Mouse (Mus musculus) liver, embryonic 16.5 days (tissue): ENCODE results near the gene Ubqln2. TPM values are rescaled to one million over a fixed set of nuclear protein-coding genes. Genes with fewer than 3 reads are reported as not detected.

Source experiments
- ATAC-seq: fragments of 200-750 bp; cut with Nextera tagmentation; 2 replicates; pipeline ENCODE4 v1.8.0; 2017; ENCODE audit warnings: low read depth, mild to moderate bottlenecking, moderate number of reproducible peaks, moderate library complexity
- H3K27ac ChIP-seq: fragments of 300-500 bp; sonication (generic); 2 replicates; pipeline ENCODE4 v1.5.1; 2014; ENCODE audit warnings: mild to moderate bottlenecking, low read length
- H3K27me3 ChIP-seq: fragments of 300-500 bp; sonication (generic); 2 replicates; pipeline ENCODE4 v1.6.1; 2014; ENCODE audit warnings: low read depth, low read length, mixed read lengths; ENCODE audit not compliant: control insufficient read depth, insufficient read depth
- H3K36me3 ChIP-seq: fragments of 300-500 bp; sonication (generic); 2 replicates; pipeline ENCODE4 v1.6.1; 2014; ENCODE audit warnings: mild to moderate bottlenecking; ENCODE audit not compliant: control insufficient read depth, insufficient read depth
- H3K4me1 ChIP-seq: fragments of 300-500 bp; sonication (generic); 2 replicates; pipeline ENCODE4 v1.6.1; 2014; ENCODE audit warnings: low read depth, low read length, mixed read lengths; ENCODE audit not compliant: control insufficient read depth
- H3K4me2 ChIP-seq: fragments of 300-500 bp; sonication (generic); 2 replicates; pipeline ENCODE4 v1.6.1; 2014; ENCODE audit warnings: low read depth, low read length, mixed read lengths
- H3K4me3 ChIP-seq: fragments of 300-500 bp; sonication (generic); 2 replicates; pipeline ENCODE4 v1.5.1; 2014; ENCODE audit warnings: low read depth, mild to moderate bottlenecking, low read length
- H3K9ac ChIP-seq: fragments of 300-500 bp; sonication (generic); 2 replicates; pipeline ENCODE4 v1.6.1; 2014; ENCODE audit warnings: low read depth, low read length
- H3K9me3 ChIP-seq: fragments of 300-500 bp; sonication (generic); replicated peaks from 2 replicates; pipeline ENCODE4 v1.6.1; 2016; ENCODE audit warnings: low read length; ENCODE audit not compliant: control insufficient read depth
- WGBS: fragments of 180-500 bp; shearing (Covaris S2); extraction: QIAGEN DNeasy Blood & Tissue Kit; methylation state at CpG from one replicate; pipeline ENCODE4 v1.1.7; 2014; ENCODE audit not compliant: insufficient replicate concordance; 5-methylcytosine and 5-hydroxymethylcytosine counted together
- polyA plus RNA-seq: library from polyadenylated mRNA; unstranded; fragments of >200 nt; fragmentation: Nextera tagmentation; extraction: Ambion mirVana; gene quantifications from 2 replicates; pipeline ENCODE4 v1.2.1, GENCODE M21; 2015

Ubqln2 gene
- 3.2 and 4.0 TPM in 2 replicates for polyA plus RNA-seq

- H3K4me3 ChIP-seq: peak within 1 kb of the TSS; percentile 71
- peak within 1 kb of the TSS; percentile 74 for H3K9ac ChIP-seq
- H3K4me1 ChIP-seq: no peaks in the 10 kb centered on the region; the same call in 1 of the 2 replicates
- ATAC-seq: peak; percentile 95
- H3K36me3 ChIP-seq: no peaks in the 10 kb centered on the region
- H3K27ac ChIP-seq: peak within 1 kb of the TSS; percentile 72
- H3K4me2 ChIP-seq: peak within 1 kb of the TSS; percentile 84
- no peaks in the 10 kb centered on the region for H3K9me3 ChIP-seq
- no peaks in the 10 kb centered on the region for H3K27me3 ChIP-seq
- 22% methylated on average over 42 of the region's 76 CpGs for WGBS
Measured at GRCm38 (mm10) chrX:153497688-153498516, at the start of gene Ubqln2. Gene Ubqln2 (plus strand): TSS chrX:153498227.

- no peak for ATAC-seq
- no peak overlapping the region for H3K9ac ChIP-seq
- WGBS: 40% methylated on average over 5 of the region's 5 CpGs
- H3K27me3 ChIP-seq: no peaks in the 10 kb centered on the region
- no peaks in the 10 kb centered on the region for H3K36me3 ChIP-seq
- no peak overlapping the region for H3K4me2 ChIP-seq
- no peak overlapping the region for H3K4me3 ChIP-seq
- no peak overlapping the region for H3K27ac ChIP-seq
- H3K9me3 ChIP-seq: no peaks in the 10 kb centered on the region
- no peaks in the 10 kb centered on the region for H3K4me1 ChIP-seq
Measured at GRCm38 (mm10) chrX:153451946-153452345, 46.1 kb upstream of the Ubqln2 start.

GRCm38 (mm10) chrX:153476760-153477248, 21.2 kb upstream of the Ubqln2 start:
- no peak overlapping the region for H3K9ac ChIP-seq
- 58% methylated on average over 8 of the region's 8 CpGs for WGBS
- H3K36me3 ChIP-seq: no peaks in the 10 kb centered on the region
- H3K4me1 ChIP-seq: no peaks in the 10 kb centered on the region
- no peak for ATAC-seq
- H3K27ac ChIP-seq: no peak overlapping the region
- H3K4me2 ChIP-seq: no peak overlapping the region
- no peaks in the 10 kb centered on the region for H3K9me3 ChIP-seq
- H3K27me3 ChIP-seq: no peaks in the 10 kb centered on the region
- no peak overlapping the region for H3K4me3 ChIP-seq

- ATAC-seq: no peak
- Histone ChIP-seq H3K27me3 (no peaks in the 10 kb centered on the region), H3K4me2 (no peak overlapping the region), H3K36me3 (no peaks in the 10 kb centered on the region), H3K9ac (no peak overlapping the region), H3K27ac (no peak overlapping the region), H3K4me3 (no peak overlapping the region), H3K9me3 (no peaks in the 10 kb centered on the region), H3K4me1 (no peaks in the 10 kb centered on the region)
- 33% methylated on average over 3 of the region's 3 CpGs for WGBS
Measured at GRCm38 (mm10) chrX:153492326-153492725, 5.7 kb upstream of the Ubqln2 start.

GRCm38 (mm10) chrX:153498665-153499293, 752 bp downstream of the Ubqln2 start:
- Histone ChIP-seq H3K4me3 (peak overlapping the region; percentile 71), H3K27me3 (no peaks in the 10 kb centered on the region), H3K4me2 (peak overlapping the region; percentile 84), H3K27ac (no peak overlapping the region), H3K9ac (peak overlapping the region; percentile 74), H3K36me3 (no peaks in the 10 kb centered on the region), H3K9me3 (no peaks in the 10 kb centered on the region), H3K4me1 (no peaks in the 10 kb centered on the region; the same call in 1 of the 2 replicates)
- WGBS: 24% methylated on average over 30 of the region's 30 CpGs
- no peak for ATAC-seq

- Histone ChIP-seq H3K4me2 (peak overlapping the region; percentile 84), H3K27me3 (no peaks in the 10 kb centered on the region), H3K9ac (no peak overlapping the region), H3K4me3 (peak overlapping the region; percentile 71), H3K9me3 (no peaks in the 10 kb centered on the region), H3K27ac (no peak overlapping the region), H3K36me3 (no peaks in the 10 kb centered on the region), H3K4me1 (no peaks in the 10 kb centered on the region; the same call in 1 of the 2 replicates)
- no peak for ATAC-seq
- WGBS: 43% methylated on average over 32 of the region's 32 CpGs
Measured at GRCm38 (mm10) chrX:153499294-153500046, 1.4 kb downstream of the Ubqln2 start.

- ATAC-seq: no peak
- H3K9ac ChIP-seq: no peak overlapping the region
- 35% methylated on average over 12 of the region's 12 CpGs for WGBS
Measured at GRCm38 (mm10) chrX:153500047-153500345, 2.0 kb downstream of the Ubqln2 start.

GRCm38 (mm10) chrX:153505954-153506353, 7.9 kb downstream of the Ubqln2 start:
- 29% methylated on average over 9 of the region's 9 CpGs for WGBS
- Histone ChIP-seq H3K36me3 (no peaks in the 10 kb centered on the region), H3K9me3 (no peaks in the 10 kb centered on the region), H3K4me2 (no peak overlapping the region), H3K9ac (no peak overlapping the region), H3K27me3 (no peaks in the 10 kb centered on the region), H3K4me3 (no peak overlapping the region), H3K27ac (no peak overlapping the region), H3K4me1 (no peaks in the 10 kb centered on the region)
- ATAC-seq: no peak

More at GRCm38 (mm10) chrX:153500047-153500345, 2.0 kb downstream of the Ubqln2 start:
- Histone ChIP-seq H3K4me2 (peak overlapping the region; percentile 84), H3K27ac (no peak overlapping the region), H3K9me3 (no peaks in the 10 kb centered on the region), H3K36me3 (no peaks in the 10 kb centered on the region), H3K4me1 (no peaks in the 10 kb centered on the region; the same call in 1 of the 2 replicates), H3K4me3 (peak overlapping the region; percentile 71), H3K27me3 (no peaks in the 10 kb centered on the region)
